Mouse (Mus musculus) hindbrain, embryonic 12.5 days (tissue): ENCODE data around the gene Ralgps1. TPM values are rescaled to one million over a fixed set of nuclear protein-coding genes. Genes with fewer than 3 reads are reported as not detected.
"Not testable (repeated sequence)": the region's sequence is repeated elsewhere in the genome, so short reads cannot be mapped to it uniquely, and the experiment has no call there.

Experiments
- ATAC-seq: fragments of 200-750 bp; cut with Nextera tagmentation; 2 replicates; pipeline ENCODE4 v1.8.0; 2017; ENCODE audit warnings: moderate TSS enrichment; ENCODE audit not compliant: low FRiP score
- H3K27ac ChIP-seq: fragments of 300-500 bp; sonication (generic); 2 replicates; pipeline ENCODE4 v1.5.1; 2016; ENCODE audit warnings: mild to moderate bottlenecking
- H3K27me3 ChIP-seq: fragments of 300-500 bp; sonication (generic); 2 replicates; pipeline ENCODE4 v1.6.1; 2016; ENCODE audit warnings: mild to moderate bottlenecking
- H3K36me3 ChIP-seq: fragments of 300-500 bp; sonication (generic); 2 replicates; pipeline ENCODE4 v1.6.1; 2016; ENCODE audit warnings: mild to moderate bottlenecking
- H3K4me1 ChIP-seq: fragments of 300-500 bp; sonication (generic); 2 replicates; pipeline ENCODE4 v1.6.1; 2016
- H3K4me2 ChIP-seq: fragments of 300-500 bp; sonication (generic); replicated peaks from 2 replicates; pipeline ENCODE4 v1.6.1; 2016; ENCODE audit warnings: mild to moderate bottlenecking
- H3K4me3 ChIP-seq: fragments of 300-500 bp; sonication (generic); 2 replicates; pipeline ENCODE4 v1.5.1; 2016; ENCODE audit warnings: mild to moderate bottlenecking
- H3K9ac ChIP-seq: fragments of 300-500 bp; sonication (generic); 2 replicates; pipeline ENCODE4 v1.6.1; 2016; ENCODE audit warnings: mild to moderate bottlenecking, moderate library complexity
- H3K9me3 ChIP-seq: fragments of 300-500 bp; sonication (generic); replicated peaks from 2 replicates; pipeline ENCODE4 v1.6.1; 2016; ENCODE audit warnings: mild to moderate bottlenecking
- WGBS: fragments of 180-500 bp; shearing (Covaris S2); methylation state at CpG from one replicate; pipeline ENCODE4 v1.1.7; 2016; 5-methylcytosine and 5-hydroxymethylcytosine counted together
- polyA plus RNA-seq: library from polyadenylated mRNA; unstranded; fragments of >200 nt; fragmentation: Nextera tagmentation; extraction: Ambion mirVana; gene quantifications from 2 replicates; pipeline ENCODE4 v1.2.1, GENCODE M21; 2016

Gene Ralgps1
- polyA plus RNA-seq, 1 experiment from 2014 or later, result 29.0 TPM

DNA sequence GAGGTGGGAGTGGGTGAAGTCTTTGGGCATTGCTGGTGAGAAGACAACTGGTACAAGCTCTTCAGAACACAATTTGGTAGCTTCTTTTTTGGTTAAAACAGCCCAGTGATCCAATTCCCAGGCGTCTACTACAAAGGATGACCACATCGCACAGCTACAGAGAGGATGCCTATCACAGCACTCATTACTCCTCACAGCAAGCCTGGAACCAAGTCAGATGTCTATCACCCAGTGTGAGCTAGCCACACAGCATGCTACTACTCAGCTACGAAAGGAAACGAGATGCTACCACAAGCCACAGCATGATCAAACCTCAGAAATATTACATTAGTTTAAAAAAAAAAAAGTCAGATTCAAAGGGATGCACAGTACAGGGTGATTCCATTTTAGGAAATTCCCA is 29.1 kb downstream of the Ralgps1 start:
- no peak for ATAC-seq
- WGBS, result 71% methylated on average over 4 of the region's 4 CpGs
- Histone ChIP-seq H3K4me1 (peaks cover 24% of the 10 kb centered on the region), H3K4me3 (no peak overlapping the region), H3K36me3 (peaks cover 4% of the 10 kb centered on the region; the same call in 1 of the 2 replicates), H3K27me3 (no peaks in the 10 kb centered on the region), H3K9me3 (no peaks in the 10 kb centered on the region), H3K27ac (no peak overlapping the region), H3K9ac (no peak overlapping the region), H3K4me2 (no peak overlapping the region)

DNA sequence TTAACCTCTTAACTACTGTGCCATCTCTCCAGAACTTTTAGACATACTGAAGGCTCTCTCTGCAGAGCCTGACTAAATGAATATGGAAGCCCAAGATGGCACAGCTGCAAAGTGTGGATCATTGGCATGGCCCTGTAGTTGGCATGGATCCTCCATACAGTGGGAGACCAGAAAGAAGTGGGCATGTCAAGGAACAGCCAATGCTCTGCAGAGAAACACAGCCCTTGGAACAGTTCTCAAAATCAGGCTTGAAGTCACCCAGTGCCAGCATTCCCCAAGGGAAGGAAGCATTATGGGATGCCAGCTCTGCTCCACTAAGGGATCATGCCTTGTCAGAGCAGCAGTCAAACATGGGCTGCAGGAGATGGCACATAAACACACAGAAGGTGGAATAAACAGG is 35.5 kb downstream of the Ralgps1 start:
- Histone ChIP-seq H3K9ac (no peak overlapping the region), H3K4me1 (peaks cover 5% of the 10 kb centered on the region), H3K27ac (no peak overlapping the region), H3K36me3 (peaks cover 24% of the 10 kb centered on the region), H3K9me3 (0 out of 2 replicates have a peak, but pooled peaks cover 6% of the 10 kb centered on the region), H3K4me3 (no peak overlapping the region), H3K4me2 (no peak overlapping the region), H3K27me3 (no peaks in the 10 kb centered on the region)
- ATAC-seq, result no peak

DNA sequence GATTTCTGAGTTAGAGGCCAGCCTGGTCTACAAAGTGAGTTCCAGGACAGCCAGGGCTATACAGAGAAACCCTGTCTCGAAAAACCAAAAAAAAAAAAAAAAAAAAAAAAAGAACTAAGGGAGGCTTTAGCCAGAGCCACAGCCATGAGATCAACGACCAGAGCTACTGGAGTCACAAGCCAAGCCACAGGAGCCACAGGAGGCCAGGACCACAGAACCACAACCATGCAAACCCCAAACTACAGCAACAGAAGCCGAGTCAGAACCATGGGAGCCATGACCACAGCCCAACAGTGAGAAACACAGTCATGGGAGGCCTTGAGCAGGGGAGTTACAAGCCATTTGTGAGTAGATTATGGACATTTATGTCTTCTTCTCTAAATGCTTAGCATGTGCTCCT is 41.7 kb downstream of the Ralgps1 start:
- WGBS, result 79% methylated on average over 2 of the region's 3 CpGs
- ATAC-seq, result no peak
- no peak overlapping the region for H3K27ac ChIP-seq

DNA sequence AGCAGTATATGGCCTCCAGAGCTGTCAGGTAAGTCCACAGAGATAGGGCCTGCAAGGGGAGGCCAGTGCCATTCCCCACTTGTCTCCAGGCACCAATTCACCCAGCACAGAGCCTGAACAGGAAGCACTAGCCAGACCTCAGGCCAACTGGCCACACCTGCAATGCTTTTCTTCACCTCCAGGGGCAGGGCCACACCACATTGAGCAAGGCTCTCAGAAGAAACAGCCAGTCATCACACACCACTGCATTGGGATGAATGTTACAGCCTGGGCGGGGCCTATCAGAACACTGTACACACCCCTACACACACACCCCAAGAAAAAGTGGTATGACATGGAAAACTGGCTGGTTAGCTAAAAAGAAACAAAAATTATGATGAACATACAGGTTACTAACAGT is 42.3 kb downstream of the Ralgps1 start:
- H3K36me3 ChIP-seq, result 0 out of 2 replicates have a peak, but pooled peaks cover 7% of the 10 kb centered on the region
- H3K4me1 ChIP-seq, result 0 out of 2 replicates have a peak, but pooled peaks cover 4% of the 10 kb centered on the region
- no peaks in the 10 kb centered on the region for H3K9me3 ChIP-seq
- H3K27me3 ChIP-seq, result no peaks in the 10 kb centered on the region; the same call in 1 of the 2 replicates
- no peak overlapping the region for H3K4me3 ChIP-seq
- no peak overlapping the region for H3K9ac ChIP-seq
- no peak for ATAC-seq
- no peak overlapping the region for H3K4me2 ChIP-seq
- WGBS, result 81% methylated on average over 1 of the region's 1 CpGs
- H3K27ac ChIP-seq, result no peak overlapping the region

More for the DNA sequence above, 41.7 kb downstream of the Ralgps1 start:
- no peak overlapping the region for H3K4me2 ChIP-seq
- no peak overlapping the region for H3K4me3 ChIP-seq
- H3K9me3 ChIP-seq, result no peaks in the 10 kb centered on the region
- H3K27me3 ChIP-seq, result no peaks in the 10 kb centered on the region; the same call in 1 of the 2 replicates
- H3K4me1 ChIP-seq, result no peaks in the 10 kb centered on the region
- H3K36me3 ChIP-seq, result peaks cover under 1% of the 10 kb centered on the region
- H3K9ac ChIP-seq, result no peak overlapping the region

DNA sequence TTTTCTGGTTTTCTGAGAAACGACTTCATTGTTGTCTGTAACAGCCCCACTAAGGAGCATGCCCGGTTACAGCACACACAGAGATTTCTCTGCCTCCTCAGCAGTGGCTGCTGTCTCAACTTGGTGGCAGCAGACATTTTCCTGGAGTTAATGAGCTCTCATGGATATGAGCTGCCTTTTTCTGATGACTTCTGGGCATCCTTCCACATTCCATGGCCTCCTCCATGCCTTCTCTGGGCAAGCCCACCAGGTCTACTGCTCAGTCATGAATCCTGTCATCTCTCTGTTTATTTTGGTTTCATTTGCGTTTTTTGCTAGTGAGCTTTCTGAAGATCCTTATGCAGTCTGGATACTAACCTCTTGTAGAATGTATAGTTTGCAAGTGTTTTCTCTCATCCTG is 45.9 kb downstream of the Ralgps1 start:
- Histone ChIP-seq H3K9ac (no peak overlapping the region), H3K36me3 (peaks cover 22% of the 10 kb centered on the region; the same call in 1 of the 2 replicates), H3K9me3 (no peaks in the 10 kb centered on the region), H3K27ac (no peak overlapping the region), H3K4me1 (0 out of 2 replicates have a peak, but pooled peaks cover 7% of the 10 kb centered on the region), H3K4me3 (no peak overlapping the region), H3K27me3 (no peaks in the 10 kb centered on the region; the same call in 1 of the 2 replicates), H3K4me2 (no peak overlapping the region)
- 75% methylated on average over 3 of the region's 3 CpGs for WGBS
- ATAC-seq, result no peak

DNA sequence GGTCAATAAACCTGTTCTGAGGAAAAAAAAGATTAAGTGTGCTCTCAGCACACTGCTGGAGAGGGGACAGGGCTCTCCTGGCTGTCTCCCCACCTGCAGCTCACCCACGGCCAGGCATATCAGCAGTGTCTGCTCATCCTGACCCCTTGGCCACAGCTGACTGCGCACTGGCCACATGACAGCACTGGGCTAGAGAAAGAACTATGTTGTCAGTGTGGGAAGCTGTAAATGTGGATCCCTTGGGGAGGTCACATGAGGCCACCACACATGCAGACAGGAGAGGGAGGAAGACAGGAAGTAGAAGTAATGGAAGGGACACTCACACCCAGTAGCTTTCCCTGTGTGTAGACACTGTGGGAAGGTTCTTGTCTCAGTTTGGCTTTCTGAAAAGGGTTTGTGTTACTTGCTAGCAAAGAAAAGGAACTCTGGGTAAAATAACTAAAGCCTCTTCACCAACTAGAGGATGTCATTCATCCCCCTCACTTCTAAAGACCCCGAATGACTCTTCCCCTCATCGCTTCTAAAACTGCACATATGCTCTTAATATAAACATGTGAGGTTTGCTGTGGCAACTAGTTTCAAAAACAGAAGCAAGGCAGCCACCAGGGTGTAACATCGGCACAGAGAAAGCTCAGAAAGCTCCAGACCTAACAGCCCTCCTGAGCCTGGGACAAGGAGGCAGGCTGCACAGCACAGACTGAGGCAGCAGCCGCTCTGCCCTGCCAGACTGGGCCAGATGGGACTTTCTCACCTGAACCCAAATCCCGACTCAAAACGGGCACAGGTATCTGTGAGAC is 47.3 kb downstream of the Ralgps1 start:
- H3K4me2 ChIP-seq, result no peak overlapping the region
- no peaks in the 10 kb centered on the region for H3K9me3 ChIP-seq
- no peak overlapping the region for H3K4me3 ChIP-seq
- H3K27ac ChIP-seq, result 0 out of 2 replicates have a peak overlapping the region, but pooled peaks have one; percentile 18
- H3K4me1 ChIP-seq, result 0 out of 2 replicates have a peak, but pooled peaks cover 7% of the 10 kb centered on the region
- WGBS, result 67% methylated on average over 8 of the region's 8 CpGs
- no peak for ATAC-seq
- H3K27me3 ChIP-seq, result no peaks in the 10 kb centered on the region; the same call in 1 of the 2 replicates
- peaks cover 22% of the 10 kb centered on the region; the same call in 1 of the 2 replicates for H3K36me3 ChIP-seq
- no peak overlapping the region for H3K9ac ChIP-seq

DNA sequence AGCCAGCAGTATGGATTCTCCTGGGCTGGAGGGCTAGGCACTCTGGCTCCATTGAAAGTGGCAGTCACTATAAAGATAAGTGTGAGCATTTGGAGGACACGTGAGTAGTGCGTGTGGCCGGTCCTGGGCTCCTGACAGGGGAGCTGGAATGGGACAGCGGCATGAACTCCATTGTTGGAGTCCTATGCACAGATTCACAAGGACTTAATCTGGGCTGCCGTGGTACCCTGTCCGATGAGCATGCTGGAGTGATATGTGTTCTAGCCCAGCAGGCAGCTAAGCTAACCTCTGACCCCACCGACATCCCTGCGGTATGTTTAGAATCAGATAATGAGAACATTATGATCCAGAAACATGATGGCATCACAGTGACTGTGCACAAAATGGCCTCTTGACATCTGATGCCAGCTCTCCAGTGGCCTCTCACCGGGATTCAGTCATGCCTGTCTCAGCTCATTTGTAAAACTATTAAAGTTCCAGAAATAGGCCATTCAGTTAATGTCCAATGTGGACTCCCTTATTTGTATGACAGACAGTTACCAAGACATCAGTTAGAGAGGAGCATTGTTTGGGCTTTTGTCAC is 48.2 kb downstream of the Ralgps1 start:
- WGBS, result 49% methylated on average over 9 of the region's 9 CpGs
- H3K9ac ChIP-seq, H3K9me3 ChIP-seq, ATAC-seq, H3K4me3 ChIP-seq, H3K27me3 ChIP-seq, H3K4me1 ChIP-seq, H3K27ac ChIP-seq, H3K4me2 ChIP-seq: not testable (repeated sequence)
- H3K36me3 ChIP-seq, result peaks cover 22% of the 10 kb centered on the region; the same call in 1 of the 2 replicates

DNA sequence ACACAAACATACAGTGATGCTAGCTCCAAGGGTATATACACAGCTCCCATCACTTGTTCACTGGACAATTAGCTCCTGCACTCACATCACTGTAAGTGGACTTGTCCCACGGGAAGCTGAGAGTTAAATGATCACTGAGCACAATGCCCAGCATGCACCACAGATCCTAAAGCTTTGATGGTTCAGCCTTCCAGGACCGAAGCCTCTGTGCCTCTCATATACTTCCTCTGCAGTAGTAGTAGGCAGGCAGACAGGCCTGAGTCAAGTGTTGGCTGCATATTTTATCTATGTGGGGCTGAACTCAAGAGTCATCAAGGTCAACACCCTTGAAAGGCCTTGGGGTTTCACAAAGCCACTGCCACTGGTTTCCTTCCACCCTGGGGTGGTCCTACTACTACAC is 49.6 kb downstream of the Ralgps1 start:
- 75% methylated on average over 2 of the region's 2 CpGs for WGBS
- H3K9ac ChIP-seq, result no peak overlapping the region
- no peak for ATAC-seq
- H3K4me2 ChIP-seq, result no peak overlapping the region
- peaks cover 22% of the 10 kb centered on the region; the same call in 1 of the 2 replicates for H3K36me3 ChIP-seq
- peaks cover 14% of the 10 kb centered on the region; the same call in 1 of the 2 replicates for H3K4me1 ChIP-seq
- no peak overlapping the region for H3K27ac ChIP-seq
- no peaks in the 10 kb centered on the region for H3K9me3 ChIP-seq
- H3K27me3 ChIP-seq, result no peaks in the 10 kb centered on the region
- no peak overlapping the region for H3K4me3 ChIP-seq

DNA sequence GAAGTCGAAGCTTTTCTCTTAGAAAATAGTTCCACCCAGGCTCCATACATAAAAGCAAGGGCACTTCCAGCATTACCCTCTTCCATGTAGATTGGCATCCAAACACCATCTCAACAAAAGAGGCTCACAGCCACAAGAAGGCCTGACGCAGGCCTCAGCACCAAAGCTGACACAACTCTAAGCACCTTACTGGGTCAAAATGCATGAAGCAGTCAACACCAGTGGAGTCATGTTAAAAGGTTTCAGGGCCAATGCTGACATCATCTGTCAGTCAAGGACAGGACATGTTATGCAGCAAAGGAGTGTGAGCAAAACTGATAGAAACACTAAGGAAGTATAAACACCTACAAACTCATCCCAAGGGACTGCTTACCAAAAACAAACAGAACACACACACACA is 50.3 kb downstream of the Ralgps1 start:
- no peak for ATAC-seq
- H3K9me3 ChIP-seq, result no peaks in the 10 kb centered on the region
- no peak overlapping the region for H3K4me2 ChIP-seq
- H3K27ac ChIP-seq, result no peak overlapping the region
- H3K27me3 ChIP-seq, result no peaks in the 10 kb centered on the region
- no peak overlapping the region for H3K4me3 ChIP-seq
- H3K9ac ChIP-seq, result no peak overlapping the region
- WGBS, result 89% methylated on average over 2 of the region's 2 CpGs
- peaks cover 20% of the 10 kb centered on the region; the same call in 1 of the 2 replicates for H3K4me1 ChIP-seq
- peaks cover 22% of the 10 kb centered on the region; the same call in 1 of the 2 replicates for H3K36me3 ChIP-seq

DNA sequence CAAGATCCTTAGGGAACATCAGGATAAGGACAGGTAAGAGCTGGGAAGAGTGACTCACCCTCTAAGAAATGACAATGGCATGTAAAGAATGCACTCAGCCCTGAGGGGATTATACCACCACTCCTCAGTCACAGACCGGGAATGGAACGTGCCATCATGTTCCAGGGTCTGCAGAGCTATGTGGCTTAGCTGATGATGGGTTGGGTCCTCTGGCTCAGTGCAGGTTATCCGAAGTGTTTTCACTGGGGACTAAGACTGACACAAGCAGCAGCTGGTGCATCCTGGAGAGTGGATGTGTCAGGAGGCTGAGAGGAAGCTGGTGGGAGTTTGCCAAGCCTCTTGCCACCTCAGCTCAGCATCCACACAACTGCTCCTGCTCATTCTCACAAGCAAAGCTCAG is 50.7 kb downstream of the Ralgps1 start:
- Histone ChIP-seq H3K36me3 (peaks cover 22% of the 10 kb centered on the region; the same call in 1 of the 2 replicates), H3K4me3 (no peak overlapping the region), H3K9me3 (no peaks in the 10 kb centered on the region), H3K27ac (no peak overlapping the region), H3K4me2 (no peak overlapping the region), H3K27me3 (no peaks in the 10 kb centered on the region), H3K4me1 (peaks cover 21% of the 10 kb centered on the region; the same call in 1 of the 2 replicates), H3K9ac (no peak overlapping the region)
- 60% methylated on average over 3 of the region's 3 CpGs for WGBS
- no peak for ATAC-seq

DNA sequence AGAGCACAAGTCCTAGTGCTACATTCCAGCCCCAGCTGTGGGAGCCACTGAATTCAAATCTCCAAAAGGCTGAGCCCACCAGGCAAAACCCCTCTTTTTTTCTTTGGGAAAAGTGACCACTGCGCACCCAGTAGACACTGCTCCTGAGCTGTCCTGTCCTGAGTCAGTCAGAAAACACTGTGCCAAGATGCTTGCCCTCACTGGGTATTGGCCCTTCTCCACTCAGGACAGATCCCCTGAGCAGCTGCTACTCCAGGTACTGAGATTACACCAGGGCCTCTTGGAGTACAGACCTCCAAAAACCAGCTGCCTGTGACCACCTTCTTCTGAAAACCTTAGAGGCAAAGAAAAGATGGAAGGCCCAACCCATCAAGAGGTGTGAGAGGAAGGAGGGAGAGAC is 51.4 kb downstream of the Ralgps1 start:
- H3K4me1 ChIP-seq, result peaks cover 24% of the 10 kb centered on the region
- 100% methylated on average over 1 of the region's 1 CpGs for WGBS
- H3K4me3 ChIP-seq, result no peak overlapping the region
- H3K27ac ChIP-seq, result no peak overlapping the region
- H3K4me2 ChIP-seq, result no peak overlapping the region
- ATAC-seq, result no peak
- peaks cover 22% of the 10 kb centered on the region; the same call in 1 of the 2 replicates for H3K36me3 ChIP-seq
- no peaks in the 10 kb centered on the region for H3K27me3 ChIP-seq
- H3K9ac ChIP-seq, result no peak overlapping the region
- H3K9me3 ChIP-seq, result no peaks in the 10 kb centered on the region

DNA sequence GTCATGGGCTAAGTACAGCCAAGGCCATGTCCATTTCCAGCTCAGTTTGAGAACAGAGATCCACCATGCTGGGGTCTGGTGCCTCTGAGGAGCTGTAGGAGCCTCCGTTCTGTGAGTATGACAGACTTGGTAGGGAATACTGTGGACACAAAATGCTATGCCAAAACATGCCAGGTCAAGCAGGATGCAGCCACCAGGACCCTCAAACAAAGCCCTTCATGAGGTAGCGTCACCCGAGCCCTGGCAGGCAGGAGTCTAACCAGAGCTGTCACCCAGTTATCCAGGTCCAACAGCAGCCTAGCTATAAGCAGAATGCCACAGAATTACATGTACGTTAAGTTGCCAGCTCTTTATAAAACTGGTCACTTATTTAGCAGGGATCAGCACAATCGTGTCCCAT is 51.8 kb downstream of the Ralgps1 start:
- Histone ChIP-seq H3K27me3 (no peaks in the 10 kb centered on the region), H3K36me3 (peaks cover 21% of the 10 kb centered on the region; the same call in 1 of the 2 replicates), H3K4me3 (no peak overlapping the region), H3K4me2 (no peak overlapping the region), H3K4me1 (peaks cover 26% of the 10 kb centered on the region), H3K9ac (no peak overlapping the region), H3K27ac (no peak overlapping the region), H3K9me3 (no peaks in the 10 kb centered on the region)
- ATAC-seq, result no peak
- 84% methylated on average over 5 of the region's 5 CpGs for WGBS
